Mouse (Mus musculus) neural tube, embryonic 14.5 days (tissue): Measurements from ENCODE around the gene Grwd1. TPM values are rescaled to one million over a fixed set of nuclear protein-coding genes. Genes with fewer than 3 reads are reported as not detected.

Experiments used
- ATAC-seq: fragments of 200-750 bp; cut with Nextera tagmentation; 2 replicates; pipeline ENCODE4 v1.8.0; 2017; ENCODE audit warnings: low read depth, mild to moderate bottlenecking, moderate TSS enrichment, moderate library complexity
- H3K27ac ChIP-seq: fragments of 300-500 bp; sonication (generic); 2 replicates; pipeline ENCODE4 v1.5.1; 2014; ENCODE audit warnings: low read depth, mild to moderate bottlenecking, control low read depth, low read length, moderate library complexity, mixed read lengths
- H3K27me3 ChIP-seq: fragments of 300-500 bp; sonication (generic); 2 replicates; pipeline ENCODE4 v1.6.1; 2014; ENCODE audit warnings: low read length; ENCODE audit not compliant: control insufficient read depth, insufficient read depth
- H3K36me3 ChIP-seq: fragments of 300-500 bp; sonication (generic); 2 replicates; pipeline ENCODE4 v1.6.1; 2014; ENCODE audit warnings: low read length, mixed read lengths; ENCODE audit not compliant: control insufficient read depth, insufficient read depth
- H3K4me1 ChIP-seq: fragments of 300-500 bp; sonication (generic); 2 replicates; pipeline ENCODE4 v1.6.1; 2014; ENCODE audit warnings: low read length; ENCODE audit not compliant: control insufficient read depth, insufficient read depth
- H3K4me2 ChIP-seq: fragments of 300-500 bp; sonication (generic); 2 replicates; pipeline ENCODE4 v1.6.1; 2014; ENCODE audit warnings: mild to moderate bottlenecking, low read depth, low read length, control low read depth
- H3K4me3 ChIP-seq: fragments of 300-500 bp; sonication (generic); 2 replicates; pipeline ENCODE4 v1.5.1; 2014; ENCODE audit warnings: low read depth, low read length, control low read depth, mixed read lengths
- H3K9ac ChIP-seq: fragments of 300-500 bp; sonication (generic); replicated peaks from 2 replicates; pipeline ENCODE4 v1.6.1; 2014; ENCODE audit warnings: low read depth, mild to moderate bottlenecking, control low read depth, low read length, mixed read lengths
- H3K9me3 ChIP-seq: fragments of 300-500 bp; sonication (generic); 2 replicates; pipeline ENCODE4 v1.6.1; 2016; ENCODE audit warnings: low read length; ENCODE audit not compliant: control insufficient read depth
- WGBS: fragments of 180-500 bp; shearing (Covaris S2); extraction: QIAGEN DNeasy Blood & Tissue Kit; methylation state at CpG from one replicate; pipeline ENCODE4 v1.1.7; 2014; 5-methylcytosine and 5-hydroxymethylcytosine counted together
- polyA plus RNA-seq: library from polyadenylated mRNA; unstranded; fragments of >200 nt; fragmentation: Nextera tagmentation; extraction: Ambion mirVana; gene quantifications from 2 replicates; pipeline ENCODE4 v1.2.1, GENCODE M21; 2014

Gene Grwd1
- polyA plus RNA-seq, 1 experiment from 2014 or later: 39.0 TPM

DNA sequence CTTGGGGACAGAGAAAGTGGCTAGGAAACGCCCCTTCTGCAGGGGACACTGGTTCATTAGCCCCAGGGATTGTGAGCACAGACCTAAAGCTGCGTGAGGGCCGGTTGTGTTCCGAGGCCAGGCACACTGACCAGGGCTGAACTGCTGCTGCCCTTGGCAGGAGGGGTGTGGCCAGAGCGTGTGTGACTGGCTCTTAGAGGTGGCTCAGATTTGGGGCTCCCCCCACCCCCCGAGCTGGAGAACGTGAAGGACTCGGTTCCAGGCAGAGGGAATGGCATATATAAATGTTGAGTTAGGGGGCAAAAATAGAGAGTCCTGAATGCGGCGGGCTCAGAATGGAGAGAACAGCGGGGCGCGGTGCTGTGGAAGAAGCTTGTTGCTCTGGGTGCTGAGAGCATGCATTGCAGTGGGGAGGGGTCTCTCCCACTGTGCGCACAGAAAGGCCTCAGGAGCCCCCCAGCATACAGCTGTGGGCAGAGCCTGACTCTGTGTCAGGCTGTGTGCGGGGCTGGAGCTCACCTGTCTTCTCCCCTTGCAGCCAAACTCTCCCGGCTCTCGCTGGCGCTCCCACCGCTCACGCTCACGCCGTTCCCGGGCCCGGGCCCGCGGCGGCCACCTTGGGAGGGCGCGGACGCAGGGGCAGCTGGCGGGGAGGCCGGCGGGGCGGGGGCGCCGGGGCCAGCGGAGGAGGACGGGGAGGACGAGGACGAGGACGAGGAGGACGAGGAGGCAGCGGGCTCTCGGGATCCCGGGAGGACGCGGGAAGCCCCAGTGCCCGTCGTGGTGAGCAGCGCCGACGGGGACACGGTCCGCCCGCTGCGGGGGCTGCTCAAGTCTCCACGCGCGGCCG lies 32.9 kb downstream of the Grwd1 start:
- peak overlapping the region; percentile 45 for H3K4me2 ChIP-seq
- H3K9ac ChIP-seq: peak overlapping the region; percentile 50
- 6% methylated on average over 33 of the region's 60 CpGs for WGBS
- H3K4me1 ChIP-seq: peaks cover 17% of the 10 kb centered on the region
- H3K4me3 ChIP-seq: peak overlapping the region; percentile 13; the same call in 1 of the 2 replicates
- no peaks in the 10 kb centered on the region for H3K9me3 ChIP-seq
- ATAC-seq: no peak
- H3K27me3 ChIP-seq: no peaks in the 10 kb centered on the region
- peaks cover 46% of the 10 kb centered on the region for H3K36me3 ChIP-seq
- H3K27ac ChIP-seq: no peak overlapping the region

DNA sequence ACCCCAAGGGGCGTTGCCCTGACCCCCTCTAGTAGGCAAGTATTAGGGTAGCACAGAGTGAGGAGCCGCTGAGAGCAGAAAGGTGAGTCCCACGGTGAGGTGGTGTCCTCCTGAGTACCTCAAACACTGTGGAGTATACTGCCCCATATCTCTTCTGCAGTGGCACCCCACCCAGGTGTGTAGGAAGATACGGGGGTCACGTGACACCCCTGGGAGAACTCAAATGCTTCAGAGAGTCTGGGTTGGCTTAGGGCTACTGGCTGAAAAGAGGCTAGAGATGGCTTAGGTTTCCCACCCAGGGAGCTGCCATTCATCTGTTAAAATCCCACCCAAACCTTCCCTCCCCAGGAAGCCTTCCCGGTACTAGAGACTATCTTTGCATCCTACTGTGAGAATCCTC lies 33.8 kb downstream of the Grwd1 start:
- Histone ChIP-seq H3K4me3 (no peak overlapping the region), H3K9ac (no peak overlapping the region; the same call in 1 of the 2 replicates), H3K27ac (no peak overlapping the region), H3K4me2 (no peak overlapping the region), H3K36me3 (peaks cover 48% of the 10 kb centered on the region), H3K27me3 (no peaks in the 10 kb centered on the region), H3K9me3 (no peaks in the 10 kb centered on the region), H3K4me1 (peaks cover 17% of the 10 kb centered on the region)
- 49% methylated on average over 6 of the region's 6 CpGs for WGBS
- no peak for ATAC-seq

DNA sequence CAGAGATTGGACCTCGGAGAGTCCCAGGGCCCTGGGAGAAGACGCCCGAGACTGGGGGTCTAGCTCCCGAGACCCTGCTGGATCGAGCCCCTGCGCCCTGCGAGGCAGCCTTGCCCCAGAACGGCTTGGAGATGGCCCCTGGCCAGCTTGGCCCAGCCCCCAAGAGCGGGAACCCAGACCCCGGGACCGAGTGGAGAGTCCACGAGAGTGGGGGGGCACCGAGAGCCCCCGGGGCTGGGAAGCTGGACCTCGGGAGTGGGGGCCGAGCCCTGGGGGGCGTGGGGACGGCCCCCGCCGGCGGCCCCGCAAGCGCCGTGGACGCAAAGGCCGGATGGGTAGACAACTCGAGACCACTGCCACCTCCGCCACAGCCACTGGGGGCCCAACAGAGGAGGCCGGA lies 35.8 kb downstream of the Grwd1 start:
- ATAC-seq: no peak
- H3K4me1 ChIP-seq: peaks cover 17% of the 10 kb centered on the region
- no peak overlapping the region for H3K4me2 ChIP-seq
- H3K27ac ChIP-seq: no peak overlapping the region
- no peaks in the 10 kb centered on the region for H3K27me3 ChIP-seq
- peaks cover 59% of the 10 kb centered on the region for H3K36me3 ChIP-seq
- no peak overlapping the region for H3K4me3 ChIP-seq
- H3K9me3 ChIP-seq: no peaks in the 10 kb centered on the region
- 96% methylated on average over 27 of the region's 29 CpGs for WGBS
- H3K9ac ChIP-seq: no peak overlapping the region

DNA sequence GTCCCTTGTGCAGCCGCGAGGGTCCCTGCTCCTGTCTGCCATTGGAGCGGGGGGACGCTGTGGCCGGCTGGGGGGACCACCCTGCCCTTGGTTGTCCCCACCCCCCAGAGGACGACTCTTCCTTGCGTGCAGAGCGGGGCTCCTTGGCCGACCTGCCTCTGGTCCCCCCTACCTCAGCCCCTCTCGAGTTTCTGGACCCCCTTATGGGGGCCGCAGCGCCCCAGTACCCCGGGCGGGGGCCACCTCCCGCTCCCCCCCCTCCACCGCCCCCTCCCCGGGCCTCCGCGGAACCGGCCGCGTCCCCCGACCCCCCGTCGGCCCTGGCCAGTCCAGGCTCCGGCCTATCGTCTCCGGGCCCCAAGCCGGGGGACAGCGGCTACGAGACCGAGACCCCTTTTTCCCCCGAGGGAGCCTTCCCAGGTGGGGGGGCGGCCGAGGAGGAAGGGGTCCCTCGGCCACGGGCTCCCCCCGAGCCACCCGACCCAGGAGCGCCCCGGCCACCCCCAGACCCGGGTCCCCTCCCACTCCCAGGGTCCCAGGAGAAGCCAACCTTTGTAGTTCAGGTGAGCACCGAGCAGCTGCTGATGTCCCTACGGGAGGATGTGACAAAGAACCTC lies 36.7 kb downstream of the Grwd1 start:
- 81% methylated on average over 29 of the region's 44 CpGs for WGBS
- no peak for ATAC-seq
- no peak overlapping the region for H3K4me2 ChIP-seq
- no peak overlapping the region for H3K4me3 ChIP-seq
- H3K9ac ChIP-seq: no peak overlapping the region
- H3K36me3 ChIP-seq: peaks cover 68% of the 10 kb centered on the region
- no peaks in the 10 kb centered on the region for H3K27me3 ChIP-seq
- H3K4me1 ChIP-seq: peaks cover 17% of the 10 kb centered on the region
- no peaks in the 10 kb centered on the region for H3K9me3 ChIP-seq
- H3K27ac ChIP-seq: no peak overlapping the region

DNA sequence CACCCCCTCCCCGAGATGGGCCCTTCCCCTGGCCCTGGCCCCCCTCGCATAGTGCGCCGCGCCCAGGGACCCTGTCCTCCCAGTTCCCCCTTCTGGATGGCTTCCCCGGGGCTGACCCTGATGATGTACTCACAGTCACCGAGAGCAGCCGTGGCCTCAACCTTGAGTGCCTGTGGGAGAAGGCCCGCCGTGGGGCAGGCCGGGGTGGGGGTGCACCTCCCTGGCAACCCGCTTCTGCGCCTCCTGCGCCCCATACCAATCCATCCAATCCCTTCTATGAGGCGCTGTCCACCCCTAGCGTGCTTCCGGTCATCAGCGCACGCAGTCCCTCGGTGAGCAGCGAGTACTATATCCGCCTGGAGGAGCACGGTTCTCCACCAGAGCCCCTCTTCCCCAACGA lies 37.5 kb downstream of the Grwd1 start:
- no peak overlapping the region for H3K4me3 ChIP-seq
- H3K36me3 ChIP-seq: peaks cover 69% of the 10 kb centered on the region
- H3K9ac ChIP-seq: no peak overlapping the region
- peaks cover 12% of the 10 kb centered on the region for H3K4me1 ChIP-seq
- 89% methylated on average over 24 of the region's 24 CpGs for WGBS
- H3K9me3 ChIP-seq: no peaks in the 10 kb centered on the region
- H3K27ac ChIP-seq: no peak overlapping the region
- no peak for ATAC-seq
- H3K27me3 ChIP-seq: no peaks in the 10 kb centered on the region
- H3K4me2 ChIP-seq: no peak overlapping the region

DNA sequence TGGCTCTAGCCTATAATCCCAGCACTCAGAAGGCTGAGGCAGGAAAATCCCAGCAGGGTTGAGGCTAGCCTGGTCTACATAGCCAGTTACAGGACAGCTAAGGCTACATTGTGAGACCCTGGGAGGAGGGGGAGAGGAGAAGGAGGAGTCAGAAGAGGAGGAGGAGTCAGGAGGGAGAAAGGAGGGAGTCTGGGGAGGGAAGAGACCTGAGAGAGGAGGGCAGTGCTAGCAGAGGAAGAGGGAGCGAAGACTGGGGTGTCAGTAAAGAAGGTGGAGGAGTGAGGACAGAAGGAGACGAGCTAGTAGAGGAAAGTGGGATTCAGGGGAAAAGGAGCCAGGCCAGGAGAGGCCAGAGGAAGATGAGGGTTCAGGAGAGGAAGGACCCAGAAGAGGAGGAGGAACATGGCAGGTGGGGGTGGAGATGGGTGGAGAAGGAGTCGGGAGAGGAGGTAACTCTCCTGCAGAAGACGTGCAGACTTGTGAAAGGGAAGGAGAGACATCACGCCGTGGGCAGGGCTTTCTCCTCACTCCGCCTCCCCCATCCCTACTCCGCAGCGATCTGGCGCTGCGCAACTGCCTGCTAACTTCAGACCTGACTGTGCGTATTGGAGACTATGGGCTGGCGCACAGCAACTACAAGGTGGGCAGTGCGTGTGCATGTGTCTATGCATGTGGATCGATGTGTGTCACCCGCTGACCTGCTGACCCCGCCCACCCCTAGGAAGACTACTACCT lies 38.8 kb downstream of the Grwd1 start:
- Histone ChIP-seq H3K9me3 (no peaks in the 10 kb centered on the region), H3K4me1 (peaks cover 8% of the 10 kb centered on the region), H3K27ac (no peak overlapping the region), H3K4me3 (no peak overlapping the region), H3K9ac (no peak overlapping the region), H3K27me3 (no peaks in the 10 kb centered on the region), H3K36me3 (peaks cover 76% of the 10 kb centered on the region), H3K4me2 (no peak overlapping the region)
- WGBS: 77% methylated on average over 17 of the region's 17 CpGs
- ATAC-seq: no peak

DNA sequence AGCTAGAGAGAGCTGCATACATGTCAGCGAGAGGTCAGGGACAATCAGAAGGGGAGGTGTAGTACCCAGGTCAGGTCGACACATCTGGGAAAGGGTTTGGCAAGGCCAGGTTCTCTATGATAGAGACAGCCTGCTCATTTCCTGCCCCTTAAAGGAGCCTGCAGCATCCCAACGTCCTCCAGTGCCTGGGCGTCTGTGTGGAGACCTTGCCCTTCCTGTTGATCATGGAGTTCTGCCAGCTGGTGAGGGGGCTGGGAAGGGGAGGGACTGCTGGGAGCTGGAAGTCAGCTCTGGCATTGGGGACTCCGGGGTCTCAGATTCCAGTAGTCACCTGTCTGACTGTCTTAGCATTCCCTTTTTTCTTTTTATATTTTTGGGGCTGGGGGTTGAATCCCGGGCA lies 40.0 kb downstream of the Grwd1 start:
- Histone ChIP-seq H3K4me3 (no peak overlapping the region), H3K27ac (no peak overlapping the region), H3K36me3 (peaks cover 74% of the 10 kb centered on the region), H3K9me3 (no peaks in the 10 kb centered on the region), H3K27me3 (no peaks in the 10 kb centered on the region), H3K4me1 (peaks cover 13% of the 10 kb centered on the region), H3K9ac (no peak overlapping the region), H3K4me2 (no peak overlapping the region)
- 81% methylated on average over 6 of the region's 6 CpGs for WGBS
- no peak for ATAC-seq

DNA sequence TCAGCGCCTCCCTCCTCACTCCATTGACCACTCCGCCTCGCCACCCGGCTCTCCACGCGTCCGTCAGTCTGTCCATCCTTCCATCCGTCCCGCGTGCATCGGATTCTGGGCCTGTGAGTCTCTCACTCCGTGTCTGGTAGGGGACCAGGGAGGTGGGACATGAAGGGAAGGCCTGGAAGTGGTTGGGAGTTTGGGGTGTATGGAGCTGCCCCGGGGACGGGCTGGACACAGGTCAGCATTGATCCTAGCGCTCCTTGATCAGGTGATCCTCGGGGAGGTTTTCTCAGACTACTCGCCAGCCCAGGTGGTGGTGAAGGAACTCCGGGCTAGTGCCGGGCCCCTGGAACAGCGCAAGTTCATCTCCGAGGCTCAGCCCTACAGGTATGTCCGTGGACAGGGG lies 43.1 kb downstream of the Grwd1 start:
- Histone ChIP-seq H3K4me2 (peak overlapping the region; percentile 72), H3K4me3 (no peak overlapping the region; the same call in 1 of the 2 replicates), H3K27me3 (peaks cover 2% of the 10 kb centered on the region; the same call in 1 of the 2 replicates), H3K36me3 (peaks cover 47% of the 10 kb centered on the region), H3K9me3 (no peaks in the 10 kb centered on the region), H3K27ac (no peak overlapping the region), H3K4me1 (peaks cover 13% of the 10 kb centered on the region), H3K9ac (no peak overlapping the region)
- 93% methylated on average over 22 of the region's 22 CpGs for WGBS
- no peak for ATAC-seq
